Mouse (Mus musculus) gastrocnemius, adult 18-20 months (tissue): ENCODE measurements around the gene Gramd1b. TPM values are rescaled to one million over a fixed set of nuclear protein-coding genes. Genes with fewer than 3 reads are reported as not detected.

Experiments
- DNase-seq: peaks from one replicate; pipeline ENCODE4 v3.0.0; 2021; ENCODE audit warnings: low spot score
- total RNA-seq, 2 experiments: library from RNA; stranded (reverse); gene quantifications; 2 replicates each; pipeline ENCODE4 v1.2.3; 2021

The Gramd1b gene
- total RNA-seq, 2 experiments from 2014 or later = 7.5 to 7.9 TPM

DNA sequence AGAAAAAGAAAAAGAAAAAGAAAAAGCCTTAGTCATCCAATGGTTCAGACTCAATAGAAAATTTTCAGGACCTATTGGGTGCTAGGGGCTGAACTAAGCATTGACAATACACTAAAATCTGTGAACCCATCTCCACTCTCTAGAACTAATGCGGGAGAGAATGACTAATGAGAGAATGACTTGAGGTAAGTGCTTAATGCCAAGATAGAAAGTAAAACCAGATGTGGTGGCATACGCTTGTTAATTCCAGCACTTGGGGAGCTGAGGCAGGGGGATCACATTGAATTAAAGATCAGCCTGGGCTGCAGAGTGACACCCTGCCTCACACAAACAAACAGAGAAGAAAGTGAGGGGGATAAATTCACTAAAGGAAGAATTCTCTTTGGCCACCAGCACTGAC is 131.0 kb downstream of the Gramd1b start:
- no peak for DNase-seq

DNA sequence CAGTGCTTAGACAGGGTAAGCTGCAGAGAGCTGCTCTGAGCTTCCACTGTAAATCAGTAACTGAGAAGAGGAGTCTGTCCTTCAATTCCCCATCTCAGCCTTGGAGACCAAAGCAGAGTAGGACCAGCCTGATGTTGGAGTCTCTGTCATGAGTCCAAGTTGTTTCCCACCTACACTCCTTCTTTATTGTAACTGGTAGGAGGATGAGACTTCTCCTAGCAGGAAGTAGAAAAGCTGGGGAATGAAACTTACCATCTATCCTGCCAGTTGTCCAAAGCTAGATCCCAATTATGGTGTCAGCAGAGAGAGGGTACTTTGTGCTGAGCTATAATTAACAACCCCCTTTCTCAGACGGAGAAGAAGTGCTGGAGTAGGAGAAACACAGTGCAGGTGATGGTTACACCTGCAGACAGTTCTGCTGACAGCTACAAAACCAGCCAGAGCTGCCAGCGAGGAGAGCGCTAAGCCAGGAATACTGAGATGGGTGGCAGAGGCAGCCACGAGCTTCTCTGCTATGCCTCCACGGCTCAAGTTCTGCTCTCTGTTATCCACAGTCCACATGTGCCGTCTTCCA is 131.7 kb downstream of the Gramd1b start:
- DNase-seq = no peak

DNA sequence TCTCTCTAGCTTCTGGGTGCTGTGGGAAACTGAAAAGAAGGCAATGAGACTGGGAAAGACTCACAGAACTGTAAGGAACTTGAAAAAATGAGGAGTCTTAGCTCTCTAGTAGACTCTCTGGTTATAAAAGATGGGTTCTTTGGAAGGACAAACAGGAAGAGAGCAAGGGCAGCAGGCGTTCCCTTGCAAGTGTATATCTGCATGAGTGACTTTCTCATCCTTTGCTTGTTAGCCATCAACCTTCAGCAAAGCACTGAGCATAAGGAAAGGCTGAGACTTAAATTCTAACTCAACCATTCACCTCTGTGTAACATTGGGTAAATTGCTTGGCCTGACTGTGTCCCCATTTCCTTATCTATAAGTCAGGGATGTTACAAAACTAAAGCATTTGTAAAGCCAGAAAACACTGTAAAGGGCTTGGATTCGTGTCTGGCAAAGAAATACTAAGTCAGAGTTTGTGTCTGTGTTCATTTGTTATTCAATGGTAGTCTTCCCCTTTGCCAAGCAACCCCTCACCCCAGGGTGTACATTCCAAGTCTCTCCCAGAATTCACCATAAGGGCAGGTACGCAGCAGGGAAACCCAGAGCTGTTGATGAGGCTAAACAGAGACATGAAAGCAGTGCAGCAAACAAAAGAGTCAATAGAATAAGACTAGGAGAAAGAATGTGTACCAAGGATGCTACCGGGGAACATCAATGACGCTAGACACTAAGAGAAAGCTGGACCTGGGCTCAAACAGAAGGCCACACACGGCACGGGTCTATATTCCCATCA is 133.5 kb downstream of the Gramd1b start:
- no peak for DNase-seq

DNA sequence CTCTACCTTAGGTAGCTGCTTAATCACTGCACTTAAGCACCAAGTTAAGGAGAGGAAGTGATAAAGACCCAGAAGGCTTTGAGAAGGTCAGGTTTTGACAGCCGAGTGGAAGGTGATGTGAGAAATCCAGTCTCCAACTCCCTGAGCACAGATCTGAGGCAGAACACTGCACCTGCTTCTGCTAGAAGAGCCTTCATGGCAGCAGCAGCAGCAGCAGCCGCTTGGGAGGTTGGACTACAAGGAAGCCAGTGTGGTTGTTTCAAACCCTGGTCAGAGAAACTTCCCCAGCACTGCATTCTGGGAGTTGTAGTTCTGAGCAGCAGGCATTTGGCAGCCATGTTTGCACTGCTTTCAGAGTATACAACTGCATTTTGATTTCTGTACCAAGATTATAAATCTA is 134.1 kb downstream of the Gramd1b start:
- peak; percentile 60 for DNase-seq

DNA sequence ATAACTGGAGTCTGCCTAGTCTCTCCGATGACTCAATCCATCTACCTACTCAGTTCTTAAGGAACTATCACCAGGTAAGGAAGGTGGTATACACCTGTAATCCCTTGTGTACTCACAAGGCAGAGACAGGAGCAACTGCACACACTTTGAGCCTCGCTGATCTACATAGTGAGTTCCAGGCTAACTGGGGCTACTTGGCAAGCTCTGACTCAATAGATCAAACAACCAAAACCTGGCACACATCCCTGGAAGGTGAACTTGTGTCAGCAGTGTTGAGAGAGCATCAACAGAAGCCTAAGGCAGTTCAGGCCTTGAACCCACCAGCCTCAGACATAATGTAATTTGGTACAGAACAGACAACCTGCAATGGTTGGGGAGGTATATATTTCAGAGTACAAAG is 135.0 kb downstream of the Gramd1b start:
- no peak for DNase-seq

DNA sequence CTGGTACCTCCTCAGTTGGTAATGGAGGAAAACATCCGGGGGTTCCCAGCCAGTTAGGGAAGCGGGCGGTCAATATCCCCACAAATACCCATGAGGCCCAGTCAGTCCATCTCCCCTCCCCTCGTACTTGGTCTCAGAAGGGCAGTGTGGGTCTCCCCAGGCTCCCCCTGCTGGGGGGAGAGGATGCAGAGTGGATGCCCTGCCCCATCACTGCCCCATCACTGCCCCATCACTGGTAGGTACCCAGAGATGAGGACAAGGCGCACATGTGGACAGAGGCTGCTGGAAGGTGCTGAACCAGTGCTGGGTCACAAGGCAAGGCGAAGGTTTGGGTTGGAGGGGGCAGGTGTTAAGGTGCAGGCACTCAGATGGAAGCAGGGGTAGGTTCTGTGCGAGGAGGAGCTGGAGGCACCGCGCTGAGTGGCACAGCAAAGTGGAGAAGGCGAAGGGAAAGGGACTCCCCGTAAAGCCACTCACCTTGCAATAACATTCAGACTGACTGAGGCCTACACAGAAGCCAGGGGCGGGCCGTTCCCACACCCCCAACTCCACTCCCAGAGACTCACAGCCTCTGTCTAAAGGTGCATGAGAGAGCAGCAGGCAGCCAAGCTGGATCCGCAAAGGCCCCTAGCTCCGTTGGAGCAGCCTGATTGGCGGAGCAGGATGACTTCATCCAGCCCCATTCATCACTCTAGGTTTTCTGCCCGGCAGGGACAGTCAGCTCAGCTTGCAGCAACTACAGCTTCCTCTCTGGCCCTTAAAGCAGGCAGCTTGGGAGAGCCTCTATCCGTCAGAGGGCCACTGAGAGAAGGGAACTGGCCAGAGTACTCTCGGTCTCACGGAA is 139.1 kb downstream of the Gramd1b start:
- no peak for DNase-seq

DNA sequence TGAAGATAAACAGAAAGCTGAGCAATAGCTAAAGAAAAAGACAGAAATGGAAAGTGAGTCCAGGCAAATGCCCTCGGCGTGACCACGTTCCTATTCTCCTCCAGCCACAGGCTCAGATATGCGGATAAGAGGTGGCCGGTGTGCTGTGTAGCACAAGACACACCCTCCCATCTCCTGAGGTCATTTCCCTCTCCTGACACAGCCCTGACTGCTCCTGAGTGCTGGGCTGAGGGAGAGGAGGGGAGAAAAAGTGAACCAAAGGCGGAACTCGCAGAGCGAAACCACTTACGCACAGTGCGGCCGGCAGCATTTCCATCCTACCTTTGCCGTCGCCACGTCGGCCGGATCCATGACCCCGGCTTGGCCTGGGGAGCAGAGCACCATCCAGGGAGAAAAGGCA is 139.8 kb downstream of the Gramd1b start:
- no peak for DNase-seq

DNA sequence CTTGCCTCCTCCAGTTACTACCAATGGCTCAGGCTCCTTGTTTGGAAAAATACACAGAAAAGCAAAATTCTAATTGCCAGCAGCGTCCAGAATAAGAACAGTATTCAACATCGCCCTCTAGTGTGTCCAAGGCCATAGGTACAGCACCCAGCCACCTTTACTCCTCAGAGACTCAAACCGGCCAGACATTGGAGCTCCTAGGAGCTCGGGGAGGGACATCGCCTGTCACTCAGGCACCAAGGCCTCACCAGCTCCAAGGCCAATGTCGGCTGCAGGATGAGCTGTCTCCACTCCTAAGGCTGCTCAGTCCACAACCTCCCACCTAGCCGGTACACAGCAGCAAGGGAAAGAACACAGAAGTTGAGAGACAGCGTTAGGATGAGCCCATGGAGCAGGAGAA is 140.3 kb downstream of the Gramd1b start:
- no peak for DNase-seq

DNA sequence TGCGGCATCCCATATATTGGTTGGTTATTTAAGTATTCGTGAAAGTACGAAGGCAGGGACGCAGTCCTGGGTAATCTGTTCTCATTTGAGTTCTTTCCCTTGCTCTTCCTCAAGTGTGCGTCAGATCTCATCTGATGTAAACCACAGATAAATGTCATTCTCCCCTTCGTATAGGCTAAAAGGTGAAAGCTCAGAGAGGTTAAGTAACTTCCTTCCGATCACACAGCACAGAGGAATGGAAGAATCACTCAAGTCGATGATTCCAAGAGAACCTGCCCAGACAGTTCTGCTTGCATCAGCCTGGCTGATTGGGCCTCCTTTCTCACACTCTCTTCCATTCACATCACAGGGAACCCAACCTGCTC is 140.8 kb downstream of the Gramd1b start:
- DNase-seq = no peak

DNA sequence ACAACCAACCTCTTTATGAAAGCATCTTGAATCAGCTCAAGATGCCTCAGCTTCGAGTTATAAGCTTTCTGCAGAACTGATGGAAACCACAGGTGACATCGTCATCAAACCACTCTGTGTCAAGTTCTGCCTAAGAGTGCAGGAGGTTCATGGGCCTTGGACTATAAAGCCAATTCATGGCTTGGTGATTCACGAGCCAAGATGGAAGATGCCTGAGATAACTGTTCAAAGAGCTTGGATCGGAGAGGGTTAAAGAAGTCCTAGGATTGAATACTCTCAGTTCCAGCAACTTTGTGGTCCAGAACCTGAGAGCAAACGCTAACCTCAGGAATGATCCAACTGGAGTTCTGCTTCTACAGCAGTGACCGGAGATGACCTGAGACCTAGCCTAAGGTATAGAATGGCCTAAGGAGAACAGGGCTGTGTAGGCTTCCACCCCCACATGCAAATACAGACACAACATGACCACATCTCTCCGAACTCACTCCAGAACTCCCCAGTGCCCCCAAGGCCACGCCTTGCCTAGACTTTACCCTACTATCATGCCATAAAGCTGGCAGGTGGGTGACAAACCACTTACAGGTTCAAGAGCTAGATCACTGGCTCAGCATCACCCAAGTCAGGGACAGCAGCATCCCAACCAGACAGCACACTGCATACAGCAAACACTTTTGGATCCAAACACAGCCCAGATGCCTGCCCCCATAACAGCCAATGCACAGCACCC is 141.4 kb downstream of the Gramd1b start:
- DNase-seq = no peak

DNA sequence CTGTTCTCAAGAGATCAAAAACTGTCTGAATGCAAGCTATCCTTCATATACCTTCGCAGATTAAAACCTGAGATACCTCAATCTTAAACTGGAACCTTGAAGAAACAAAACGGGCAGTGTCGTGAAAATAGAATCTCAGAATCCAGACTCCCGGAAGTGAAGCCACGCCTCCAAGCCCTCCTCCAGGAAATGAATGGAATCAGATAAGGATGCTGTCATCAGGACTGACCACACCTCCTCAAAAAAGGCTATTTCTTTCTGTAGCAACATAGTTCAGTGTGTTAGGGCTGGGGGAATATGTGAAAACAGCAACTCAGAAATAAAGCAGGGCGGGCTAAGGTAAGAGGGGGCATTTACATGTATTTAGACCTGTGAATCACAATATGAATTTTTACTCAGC is 142.0 kb downstream of the Gramd1b start:
- no peak for DNase-seq

DNA sequence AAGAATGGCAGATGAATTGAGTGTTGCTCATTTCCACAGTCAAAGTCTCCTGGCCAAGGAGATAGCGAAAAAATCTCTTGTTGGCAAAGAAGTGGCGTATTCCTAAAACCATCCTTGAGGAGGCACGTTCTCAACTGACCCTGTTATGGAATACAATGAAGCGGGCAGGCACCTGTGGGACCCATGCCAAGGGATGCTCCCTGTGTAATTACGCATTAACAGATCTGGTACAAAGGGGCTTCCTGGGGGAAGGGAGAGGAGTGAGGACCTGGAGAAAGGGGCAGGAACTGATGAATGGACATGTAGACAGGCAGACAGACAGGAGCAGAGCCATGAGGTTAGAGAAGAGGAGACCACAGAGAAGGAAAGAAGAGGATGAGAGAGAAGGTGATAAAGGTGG is 146.4 kb downstream of the Gramd1b start:
- no peak for DNase-seq

DNA sequence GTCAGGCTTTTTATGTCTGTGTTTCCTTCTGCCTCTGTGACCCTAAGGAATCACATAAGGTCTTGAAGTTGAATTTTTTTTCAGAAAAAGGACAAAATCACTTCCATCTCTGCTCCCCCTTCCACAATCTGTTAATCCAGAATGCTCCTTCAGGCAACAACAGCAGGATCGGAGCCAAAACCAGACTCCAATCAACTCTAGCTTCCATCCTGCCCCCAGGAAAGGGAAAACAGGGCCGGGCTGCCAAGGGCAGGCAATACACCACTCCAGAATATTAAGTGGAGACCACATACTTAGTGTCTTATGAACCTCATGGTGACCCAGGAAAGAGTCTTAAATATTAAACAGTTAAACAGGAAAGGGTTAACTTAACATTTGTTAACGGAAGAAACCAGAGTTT is 148.7 kb downstream of the Gramd1b start:
- no peak for DNase-seq

DNA sequence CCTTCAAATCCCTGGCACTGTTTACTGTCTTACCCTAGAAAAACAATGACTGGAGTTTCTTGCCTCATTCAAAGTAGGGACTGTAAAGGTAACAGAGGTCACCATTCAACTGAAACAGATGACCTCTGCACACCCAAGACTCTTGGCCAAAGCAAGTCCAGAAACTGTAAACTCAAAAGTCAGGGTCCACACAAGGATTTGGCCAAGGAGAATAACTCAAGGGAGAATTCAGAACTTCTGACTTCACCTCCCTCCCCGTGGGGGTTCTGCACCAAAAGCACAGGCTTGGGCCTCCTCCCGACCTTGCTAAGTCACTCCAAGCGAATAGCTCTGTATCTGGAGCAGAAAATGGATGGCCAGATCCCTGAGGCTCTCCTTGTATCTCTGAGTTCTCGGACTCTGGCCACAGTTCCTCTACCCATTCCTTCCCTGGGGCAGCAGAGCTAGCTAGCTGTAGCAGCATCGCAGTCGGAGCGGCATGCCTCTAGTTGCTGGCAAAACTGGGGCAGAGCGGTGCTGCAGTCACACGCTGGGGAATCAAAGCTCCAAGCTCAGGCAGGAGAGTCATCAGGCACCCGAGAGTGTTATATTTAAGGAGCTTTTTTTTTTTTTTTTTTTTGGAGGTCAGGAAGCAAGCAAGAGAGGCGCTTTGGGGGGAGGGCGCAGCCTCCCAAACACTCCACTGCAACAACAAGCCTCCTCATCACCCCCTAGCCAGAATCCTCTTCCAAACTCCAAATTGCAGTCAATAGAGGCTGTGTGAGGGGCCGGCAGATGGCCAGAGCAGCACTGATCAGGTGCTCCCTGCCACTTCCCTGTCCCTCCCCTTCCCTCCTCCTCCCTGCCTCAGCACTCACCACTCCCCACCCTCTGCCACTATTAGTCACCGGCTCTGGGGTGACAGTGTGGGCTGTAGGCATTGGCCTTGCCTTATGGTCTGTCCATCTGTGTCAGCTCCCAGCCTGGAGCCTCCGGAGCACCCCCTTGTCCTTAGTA is 149.5 kb downstream of the Gramd1b start:
- DNase-seq = no peak

DNA sequence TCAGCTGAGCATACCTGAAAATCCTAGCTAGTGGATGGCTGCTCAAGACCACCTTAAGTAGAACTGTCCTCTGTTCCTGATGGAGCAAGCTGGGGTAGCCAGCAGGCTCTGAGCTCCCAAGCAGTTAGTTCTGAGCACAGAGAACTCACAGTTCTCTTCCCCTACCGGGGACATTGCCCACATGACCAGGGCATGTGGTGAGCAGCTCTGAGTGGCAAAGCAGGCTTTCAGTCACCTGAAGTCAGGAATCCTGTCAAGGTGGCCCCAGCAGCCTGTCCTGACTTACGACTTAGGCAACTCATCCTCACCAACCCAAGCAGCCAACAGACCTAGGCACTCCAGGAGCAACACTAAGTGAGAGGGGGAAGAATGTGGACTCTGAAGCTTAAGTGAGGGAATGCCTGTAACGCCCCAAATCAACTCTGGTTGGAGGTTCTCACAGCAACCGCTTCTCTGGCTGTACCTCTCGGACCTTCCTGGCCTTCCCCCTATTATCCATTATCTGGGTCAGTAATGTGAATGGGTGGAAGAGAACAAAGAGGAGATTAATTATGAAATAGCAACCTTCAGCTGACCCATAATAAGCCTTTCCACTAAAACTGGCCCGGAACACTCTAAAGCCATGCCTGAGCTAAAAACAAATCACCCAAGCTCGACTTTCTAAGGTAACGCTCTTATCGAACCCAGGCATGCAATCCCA is 154.3 kb downstream of the Gramd1b start:
- DNase-seq = no peak

DNA sequence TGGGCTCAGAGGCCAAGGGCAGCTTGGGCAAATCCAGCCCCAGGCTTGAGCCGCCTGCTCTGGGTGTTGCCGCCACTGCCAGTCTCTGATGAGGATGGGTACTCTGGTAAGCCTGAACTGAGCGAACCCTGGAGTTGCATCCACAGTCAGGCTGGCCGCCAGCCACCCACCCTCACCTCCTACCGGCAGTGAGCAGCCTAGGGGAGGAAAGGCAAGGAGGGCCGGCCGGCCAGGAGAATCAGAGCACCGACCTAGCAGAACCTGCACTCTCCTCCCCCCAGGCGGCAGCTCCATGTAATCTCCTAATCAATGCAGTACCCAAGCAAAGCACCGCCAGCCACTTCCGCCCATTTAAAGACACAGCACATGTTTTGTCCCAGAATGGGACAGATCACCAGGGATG is 155.0 kb downstream of the Gramd1b start:
- no peak for DNase-seq

DNA sequence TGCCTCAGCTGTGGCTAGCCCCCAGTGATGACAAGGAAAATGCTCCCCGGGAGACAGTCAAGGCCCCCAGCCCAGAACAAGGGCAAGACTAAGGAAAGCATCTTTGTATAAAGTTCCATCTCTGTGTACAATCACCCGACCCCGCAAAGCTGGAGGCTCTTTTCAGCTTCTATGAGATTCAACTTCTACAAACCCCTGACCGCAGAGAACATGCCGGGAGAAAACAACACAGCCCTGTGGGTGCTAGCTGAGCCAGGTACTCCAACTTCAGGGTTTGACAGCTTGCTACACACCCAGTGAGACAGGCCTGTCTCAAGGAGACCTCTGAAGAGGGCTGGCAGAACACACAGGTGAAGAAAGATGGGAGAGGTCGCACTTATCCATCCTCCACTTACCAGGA is 155.7 kb downstream of the Gramd1b start:
- DNase-seq = no peak

DNA sequence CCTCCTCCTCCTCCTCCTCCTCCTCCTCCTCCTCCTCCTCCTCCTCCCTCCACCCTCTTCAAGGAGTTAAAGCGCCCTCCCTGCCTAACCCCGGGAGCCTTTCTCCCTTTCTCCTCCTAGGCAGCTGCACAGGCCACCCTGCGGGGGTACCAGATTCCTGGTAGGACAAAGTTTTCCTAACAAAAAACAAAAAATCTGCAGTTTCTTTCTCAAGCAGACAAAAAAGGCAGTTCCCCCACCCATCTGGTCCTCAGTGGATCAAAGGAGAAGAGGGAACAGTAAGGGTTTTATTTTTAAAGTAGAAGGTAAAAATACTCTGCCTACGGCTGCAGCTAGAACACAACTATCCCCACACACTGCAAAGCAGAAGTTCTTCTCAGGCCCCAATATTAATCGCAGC is 156.2 kb downstream of the Gramd1b start:
- no peak for DNase-seq

DNA sequence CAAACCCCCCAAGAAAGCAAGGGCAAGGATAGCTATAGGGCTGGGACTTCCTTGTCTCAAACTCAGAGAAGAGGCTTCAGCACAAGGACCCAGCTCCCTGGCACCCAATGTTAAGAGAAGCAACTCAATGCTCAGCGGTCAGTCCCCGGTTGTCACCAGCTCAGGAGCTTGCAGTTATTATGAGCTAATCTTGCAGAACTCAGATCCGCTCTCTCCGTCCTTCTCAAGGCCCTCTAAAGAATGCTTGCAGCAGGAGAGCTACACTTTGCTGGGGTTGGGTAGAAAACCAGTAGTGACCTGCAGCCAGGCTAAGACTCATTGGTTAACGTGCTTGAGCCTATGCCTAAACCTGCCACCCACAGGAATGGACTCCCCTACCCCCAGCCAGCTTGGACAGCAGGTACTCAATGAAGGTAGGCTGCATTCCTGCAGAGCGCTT is 156.6 kb downstream of the Gramd1b start:
- DNase-seq = no peak

DNA sequence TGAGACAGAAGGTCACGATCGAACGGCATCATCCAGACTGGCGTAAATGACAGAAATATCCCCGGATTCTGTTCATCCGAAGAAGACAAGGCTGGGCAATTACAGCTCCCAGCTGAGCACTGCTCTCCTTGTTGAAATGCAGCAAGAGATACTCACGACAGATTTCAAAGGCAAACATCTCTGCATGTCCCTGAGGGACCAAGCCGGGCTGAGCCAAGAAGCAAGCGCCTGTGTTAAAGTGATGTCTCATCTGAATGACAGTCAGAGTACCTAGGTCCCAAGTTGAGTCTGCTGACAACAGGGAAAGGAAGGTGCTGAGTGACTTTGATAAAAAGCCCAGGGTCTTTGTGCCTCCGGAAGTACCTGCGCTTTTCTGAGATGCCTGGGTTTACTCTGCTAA is 157.1 kb downstream of the Gramd1b start:
- DNase-seq = no peak
